Mouse (Mus musculus): ENCODE data around the gene 9930022D16Rik. TPM values are rescaled to one million over a fixed set of nuclear protein-coding genes. Genes with fewer than 3 reads are reported as not detected.

The 9930022D16Rik gene
- polyA plus RNA-seq (2015; fragmentation: Nextera tagmentation; extraction: Ambion mirVana): 0.07 TPM in 1 of 2 replicates, not detected in the other

- no peaks in the 10 kb centered on the region for H3K27me3 ChIP-seq (replicated peaks; ENCODE audit: control insufficient read depth, insufficient read depth, low read length)
- WGBS: 94% methylated on average over 6 of the region's 6 CpGs
- ATAC-seq: no peak
- no peak within 1 kb of the TSS for H3K27ac ChIP-seq (ENCODE audit: low read depth, low read length)
- H3K36me3 ChIP-seq (ENCODE audit: control insufficient read depth, insufficient read depth, low read length): no peaks in the 10 kb centered on the region
- no peaks in the 10 kb centered on the region for H3K4me1 ChIP-seq (ENCODE audit: control insufficient read depth, insufficient read depth, low read depth, low read length)
- no peak within 1 kb of the TSS for H3K4me2 ChIP-seq (ENCODE audit: low read length)
- H3K9me3 ChIP-seq (ENCODE audit: control insufficient read depth, low read length): no peaks in the 10 kb centered on the region
- no peak within 1 kb of the TSS for H3K4me3 ChIP-seq (ENCODE audit: low read length)
- H3K9ac ChIP-seq (ENCODE audit: low read depth, low read length): no peak within 1 kb of the TSS
These were observed at the start of gene 9930022D16Rik for GRCm38 (mm10) chr11:109413617-109414016. 9930022D16Rik (plus strand) TSS chr11:109413917.

DNA sequence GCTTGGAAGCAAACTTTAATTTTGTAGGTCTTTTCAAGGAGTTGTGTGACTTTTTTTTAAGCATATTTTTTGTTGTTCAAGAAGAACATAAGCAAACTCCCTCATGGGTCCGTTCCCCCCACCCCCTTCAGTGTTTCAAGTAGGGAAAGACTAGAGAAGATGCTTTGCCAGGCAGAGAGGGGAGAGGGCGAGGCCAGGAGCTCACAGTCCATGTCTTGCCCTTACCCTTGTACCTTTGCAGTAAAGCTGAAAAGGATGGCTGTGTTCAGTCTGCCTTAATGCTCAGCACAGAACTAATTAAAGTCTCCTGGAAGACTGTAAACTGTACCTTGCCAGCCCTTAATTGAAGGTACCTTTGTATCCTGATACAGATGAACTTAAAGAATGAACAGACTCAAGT, 49.4 kb upstream of the 9930022D16Rik start:
- no peak overlapping the region for H3K27ac ChIP-seq (ENCODE audit: low read depth, low read length)
- 61% methylated on average over 2 of the region's 2 CpGs for WGBS
- H3K27me3 ChIP-seq (replicated peaks; ENCODE audit: control insufficient read depth, insufficient read depth, low read length): no peaks in the 10 kb centered on the region
- H3K4me2 ChIP-seq (ENCODE audit: low read length): peak overlapping the region; percentile 70
- no peak for ATAC-seq
- peak overlapping the region; percentile 29; the same call in 1 of the 2 replicates for H3K9ac ChIP-seq (ENCODE audit: low read depth, low read length)
- H3K36me3 ChIP-seq (ENCODE audit: control insufficient read depth, insufficient read depth, low read length): peaks cover 2% of the 10 kb centered on the region; the same call in 1 of the 2 replicates
- peak overlapping the region; percentile 9 for H3K4me3 ChIP-seq (ENCODE audit: low read length)
- H3K9me3 ChIP-seq (ENCODE audit: control insufficient read depth, low read length): no peaks in the 10 kb centered on the region
- H3K4me1 ChIP-seq (ENCODE audit: control insufficient read depth, insufficient read depth, low read depth, low read length): peaks cover 50% of the 10 kb centered on the region

- Histone ChIP-seq H3K4me2 (ENCODE audit: low read length) (peak overlapping the region; percentile 70), H3K9ac (ENCODE audit: low read depth, low read length) (peak overlapping the region; percentile 29; the same call in 1 of the 2 replicates), H3K9me3 (ENCODE audit: control insufficient read depth, low read length) (no peaks in the 10 kb centered on the region), H3K27ac (ENCODE audit: low read depth, low read length) (no peak overlapping the region), H3K4me1 (ENCODE audit: control insufficient read depth, insufficient read depth, low read depth, low read length) (peaks cover 52% of the 10 kb centered on the region), H3K27me3 (replicated peaks; ENCODE audit: control insufficient read depth, insufficient read depth, low read length) (no peaks in the 10 kb centered on the region), H3K36me3 (ENCODE audit: control insufficient read depth, insufficient read depth, low read length) (peaks cover 5% of the 10 kb centered on the region), H3K4me3 (ENCODE audit: low read length) (peak overlapping the region; percentile 9)
- WGBS: 69% methylated on average over 10 of the region's 10 CpGs
- ATAC-seq: no peak
These were observed 48.8 kb upstream of the 9930022D16Rik start for GRCm38 (mm10) chr11:109364881-109365280.

- Histone ChIP-seq H3K4me3 (ENCODE audit: low read length) (no peak overlapping the region; the same call in 1 of the 2 replicates), H3K36me3 (ENCODE audit: control insufficient read depth, insufficient read depth, low read length) (peaks cover 5% of the 10 kb centered on the region), H3K27ac (ENCODE audit: low read depth, low read length) (no peak overlapping the region), H3K4me1 (ENCODE audit: control insufficient read depth, insufficient read depth, low read depth, low read length) (peaks cover 56% of the 10 kb centered on the region), H3K9me3 (ENCODE audit: control insufficient read depth, low read length) (no peaks in the 10 kb centered on the region), H3K27me3 (replicated peaks; ENCODE audit: control insufficient read depth, insufficient read depth, low read length) (no peaks in the 10 kb centered on the region), H3K4me2 (ENCODE audit: low read length) (peak overlapping the region; percentile 70; the same call in 1 of the 2 replicates), H3K9ac (ENCODE audit: low read depth, low read length) (no peak overlapping the region)
- ATAC-seq: no peak
- 86% methylated on average over 5 of the region's 5 CpGs for WGBS
These were observed 47.9 kb upstream of the 9930022D16Rik start for GRCm38 (mm10) chr11:109365818-109366217.

GRCm38 (mm10) chr11:109366802-109367579, 46.7 kb upstream of the 9930022D16Rik start:
- peak overlapping the region; percentile 23 for H3K4me2 ChIP-seq (ENCODE audit: low read length)
- H3K27ac ChIP-seq (ENCODE audit: low read depth, low read length): no peak overlapping the region
- no peaks in the 10 kb centered on the region for H3K9me3 ChIP-seq (ENCODE audit: control insufficient read depth, low read length)
- H3K27me3 ChIP-seq (replicated peaks; ENCODE audit: control insufficient read depth, insufficient read depth, low read length): no peaks in the 10 kb centered on the region
- WGBS: 85% methylated on average over 15 of the region's 15 CpGs
- no peak for ATAC-seq
- H3K4me3 ChIP-seq (ENCODE audit: low read length): no peak overlapping the region
- no peak overlapping the region for H3K9ac ChIP-seq (ENCODE audit: low read depth, low read length)
- peaks cover 51% of the 10 kb centered on the region for H3K4me1 ChIP-seq (ENCODE audit: control insufficient read depth, insufficient read depth, low read depth, low read length)
- peaks cover 5% of the 10 kb centered on the region for H3K36me3 ChIP-seq (ENCODE audit: control insufficient read depth, insufficient read depth, low read length)

GRCm38 (mm10) chr11:109369026-109369637, 44.6 kb upstream of the 9930022D16Rik start:
- no peak for ATAC-seq
- peaks cover 49% of the 10 kb centered on the region for H3K4me1 ChIP-seq (ENCODE audit: control insufficient read depth, insufficient read depth, low read depth, low read length)
- H3K36me3 ChIP-seq (ENCODE audit: control insufficient read depth, insufficient read depth, low read length): peaks cover 5% of the 10 kb centered on the region
- H3K4me2 ChIP-seq (ENCODE audit: low read length): no peak overlapping the region
- H3K4me3 ChIP-seq (ENCODE audit: low read length): no peak overlapping the region
- H3K27ac ChIP-seq (ENCODE audit: low read depth, low read length): no peak overlapping the region
- no peaks in the 10 kb centered on the region for H3K9me3 ChIP-seq (ENCODE audit: control insufficient read depth, low read length)
- H3K27me3 ChIP-seq (replicated peaks; ENCODE audit: control insufficient read depth, insufficient read depth, low read length): no peaks in the 10 kb centered on the region
- H3K9ac ChIP-seq (ENCODE audit: low read depth, low read length): no peak overlapping the region
- WGBS: 89% methylated on average over 3 of the region's 3 CpGs

DNA sequence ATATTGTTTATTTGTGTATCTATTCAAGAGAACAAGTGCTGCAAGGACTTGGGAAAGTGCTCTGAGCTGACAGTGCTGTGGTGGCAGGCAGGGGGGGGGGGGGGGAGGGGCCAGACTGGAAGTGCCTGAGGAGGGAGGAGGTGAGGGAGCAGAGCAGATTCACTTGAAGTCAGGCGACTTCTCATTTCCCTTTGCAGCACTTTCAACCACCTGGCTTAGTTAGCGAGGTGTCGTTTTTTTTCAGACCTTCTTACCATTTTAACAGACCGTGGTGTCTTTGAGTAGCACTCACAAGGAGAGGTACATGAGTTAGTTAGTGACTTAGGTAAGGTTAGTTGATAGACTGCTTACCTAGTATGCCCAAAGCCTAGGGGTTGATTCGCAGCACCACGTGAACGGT, 38.3 kb upstream of the 9930022D16Rik start:
- Histone ChIP-seq H3K9me3 (ENCODE audit: control insufficient read depth, low read length) (no peaks in the 10 kb centered on the region), H3K4me3 (ENCODE audit: low read length) (no peak overlapping the region), H3K36me3 (ENCODE audit: control insufficient read depth, insufficient read depth, low read length) (no peaks in the 10 kb centered on the region; the same call in 1 of the 2 replicates), H3K27me3 (replicated peaks; ENCODE audit: control insufficient read depth, insufficient read depth, low read length) (no peaks in the 10 kb centered on the region), H3K4me1 (ENCODE audit: control insufficient read depth, insufficient read depth, low read depth, low read length) (peaks cover 18% of the 10 kb centered on the region), H3K27ac (ENCODE audit: low read depth, low read length) (no peak overlapping the region), H3K4me2 (ENCODE audit: low read length) (no peak overlapping the region), H3K9ac (ENCODE audit: low read depth, low read length) (no peak overlapping the region)
- 68% methylated on average over 7 of the region's 7 CpGs for WGBS
- no peak for ATAC-seq

- Histone ChIP-seq H3K4me1 (ENCODE audit: control insufficient read depth, insufficient read depth, low read depth, low read length) (peaks cover 15% of the 10 kb centered on the region), H3K27me3 (replicated peaks; ENCODE audit: control insufficient read depth, insufficient read depth, low read length) (no peaks in the 10 kb centered on the region), H3K27ac (ENCODE audit: low read depth, low read length) (no peak overlapping the region; the same call in 1 of the 2 replicates), H3K9me3 (ENCODE audit: control insufficient read depth, low read length) (no peaks in the 10 kb centered on the region), H3K4me2 (ENCODE audit: low read length) (no peak overlapping the region), H3K4me3 (ENCODE audit: low read length) (no peak overlapping the region), H3K36me3 (ENCODE audit: control insufficient read depth, insufficient read depth, low read length) (no peaks in the 10 kb centered on the region; the same call in 1 of the 2 replicates), H3K9ac (ENCODE audit: low read depth, low read length) (no peak overlapping the region)
- peak; percentile 42 for ATAC-seq
- WGBS: 53% methylated on average over 7 of the region's 7 CpGs
These were observed 37.1 kb upstream of the 9930022D16Rik start for GRCm38 (mm10) chr11:109376484-109377143.

DNA sequence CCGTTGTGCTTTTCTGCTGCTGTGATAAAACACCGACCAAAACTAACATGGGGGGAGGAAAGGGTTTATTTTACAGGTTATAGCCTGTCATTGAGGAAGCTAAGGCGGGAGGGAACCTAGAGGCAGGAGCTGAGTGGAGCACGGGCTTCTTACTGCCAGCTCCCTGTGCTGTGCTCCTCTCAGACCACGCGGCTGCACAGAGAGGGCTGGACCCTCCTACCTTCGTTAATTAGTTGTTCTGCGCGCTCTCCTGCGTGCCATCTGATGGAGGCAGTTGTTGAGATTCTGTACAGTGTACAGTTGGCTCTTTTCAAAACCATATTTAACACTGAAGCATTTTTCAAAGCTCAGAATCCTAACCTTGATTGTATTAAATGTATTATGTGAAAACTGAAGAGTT, 36.2 kb upstream of the 9930022D16Rik start:
- peak; percentile 63; the same call in 1 of the 2 replicates for ATAC-seq
- H3K27ac ChIP-seq (ENCODE audit: low read depth, low read length): no peak overlapping the region

More for the DNA sequence above, 36.2 kb upstream of the 9930022D16Rik start:
- Histone ChIP-seq H3K36me3 (ENCODE audit: control insufficient read depth, insufficient read depth, low read length) (no peaks in the 10 kb centered on the region; the same call in 1 of the 2 replicates), H3K27me3 (replicated peaks; ENCODE audit: control insufficient read depth, insufficient read depth, low read length) (no peaks in the 10 kb centered on the region), H3K4me1 (ENCODE audit: control insufficient read depth, insufficient read depth, low read depth, low read length) (peaks cover 15% of the 10 kb centered on the region), H3K9ac (ENCODE audit: low read depth, low read length) (no peak overlapping the region), H3K4me2 (ENCODE audit: low read length) (no peak overlapping the region), H3K9me3 (ENCODE audit: control insufficient read depth, low read length) (no peaks in the 10 kb centered on the region), H3K4me3 (ENCODE audit: low read length) (no peak overlapping the region)
- WGBS: 52% methylated on average over 10 of the region's 10 CpGs

Data from hindbrain, embryonic 16.5 days (tissue).